In the genomic region with DNA sequence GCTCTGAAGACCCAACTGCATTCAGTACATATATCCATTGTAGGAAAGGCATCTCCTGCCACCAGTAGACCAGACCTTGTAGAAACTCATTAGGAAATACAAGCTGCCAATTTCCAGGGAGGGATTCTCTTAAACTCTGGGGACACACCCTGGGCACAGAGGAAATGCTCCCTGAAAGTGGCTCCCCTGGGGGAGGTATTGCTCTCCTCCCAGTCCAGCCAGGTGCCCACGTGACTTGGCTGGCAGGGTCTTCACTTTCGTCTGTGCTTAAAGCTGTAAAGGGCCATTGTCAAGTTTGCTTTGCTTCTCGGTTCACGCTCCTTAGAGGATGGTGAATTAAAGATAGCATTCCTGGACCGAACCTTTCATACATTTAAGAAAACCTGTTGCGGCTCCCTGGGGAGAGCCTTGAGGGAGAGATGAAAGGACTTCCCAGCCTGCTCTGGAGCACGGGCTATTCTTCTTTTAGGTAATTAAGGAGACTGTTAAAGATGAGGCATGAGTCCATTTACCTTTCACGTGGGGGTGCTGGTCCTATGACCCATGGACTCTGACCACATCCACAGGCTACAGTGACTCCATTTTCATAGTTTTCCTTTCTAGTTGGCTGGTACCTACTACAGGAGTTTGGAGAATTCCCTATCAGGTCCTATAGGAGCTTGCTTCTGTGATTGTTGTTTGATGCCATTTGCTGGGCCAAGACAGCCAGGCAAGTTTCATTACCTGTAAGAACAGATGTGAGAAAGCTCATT, we compare ENCODE assay signal across 24 mouse cellular contexts. TPM values are rescaled to one million over a fixed set of nuclear protein-coding genes. Genes with fewer than 3 reads are reported as not detected.
DNase-seq lines count a peak whose midpoint lies in the region; ATAC-seq lines count a peak whose summit lies in the region.
"Had no signal": no experiment of that assay in that cellular context is flagged by ENCODE, and none has a peak within 500 bp of the region (broad histone marks: within the 10 kb centered on the region; RNA-seq: fewer than 3 reads in every experiment).

No protein-coding gene starts in this region.

- no peak for ATAC-seq in limb, embryonic 12.5 days (ENCODE audit: insufficient number of reproducible peaks, insufficient read depth, low FRiP score, low TSS enrichment, low read depth)
- ATAC-seq: forebrain, postnatal 0 days; liver, embryonic 12.5 days had no signal

- H3K4me2 ChIP-seq in limb, embryonic 12.5 days, result no peak overlapping the region
- H3K4me2 ChIP-seq: hindbrain, embryonic 15.5 days; liver, embryonic 12.5 days; neural tube, embryonic 15.5 days; stomach, embryonic 15.5 days had no signal

- intact Hi-C loops in left cerebral cortex, postnatal 10 days (cut with DNase I), result no loop called here

- no peaks in the 10 kb centered on the region for H3K27me3 ChIP-seq in limb, embryonic 12.5 days
- no peaks in the 10 kb centered on the region for H3K27me3 ChIP-seq in limb, embryonic 10.5 days (ENCODE audit: low read depth, poor library complexity, severe bottlenecking)
- H3K27me3 ChIP-seq: hindbrain, embryonic 15.5 days; liver, embryonic 12.5 days; neural tube, embryonic 15.5 days; stomach, embryonic 15.5 days had no signal

- peaks cover 79% of the 10 kb centered on the region for H3K4me1 ChIP-seq in limb, embryonic 12.5 days (replicated peaks)
- H3K4me1 ChIP-seq in limb, embryonic 10.5 days, result peaks cover 70% of the 10 kb centered on the region
- H3K4me1 ChIP-seq: hindbrain, embryonic 15.5 days had no signal

- WGBS in limb, embryonic 12.5 days, result 42% methylated on average over 8 of the region's 8 CpGs
- 49% methylated on average over 8 of the region's 8 CpGs for WGBS in limb, embryonic 10.5 days

- no peaks in the 10 kb centered on the region for H3K9me3 ChIP-seq in limb, embryonic 12.5 days
- no peaks in the 10 kb centered on the region for H3K9me3 ChIP-seq in limb, embryonic 10.5 days (replicated peaks)
- H3K9me3 ChIP-seq: heart, embryonic 10.5 days; hindbrain, embryonic 15.5 days; liver, embryonic 12.5 days; midbrain, embryonic 10.5 days; neural tube, embryonic 15.5 days; stomach, embryonic 15.5 days had no signal

- peaks cover 41% of the 10 kb centered on the region for H3K36me3 ChIP-seq in limb, embryonic 12.5 days
- peaks cover 66% of the 10 kb centered on the region for H3K36me3 ChIP-seq in limb, embryonic 10.5 days
- H3K36me3 ChIP-seq: hindbrain, embryonic 15.5 days; liver, embryonic 12.5 days; neural tube, embryonic 15.5 days; stomach, embryonic 15.5 days had no signal

- 0 out of 2 replicates have a peak overlapping the region, but pooled peaks have one; percentile 14 for H3K27ac ChIP-seq in limb, embryonic 12.5 days
- H3K27ac ChIP-seq in limb, embryonic 10.5 days, result no peak overlapping the region
- H3K27ac ChIP-seq: heart, embryonic 10.5 days; hindbrain, embryonic 15.5 days; left cerebral cortex, adult 2 months; liver, embryonic 12.5 days; midbrain, embryonic 10.5 days; neural tube, embryonic 15.5 days; stomach, embryonic 15.5 days had no signal

- peak; percentile 21 for DNase-seq in kidney, adult 11 months
- DNase-seq in kidney, postnatal 4 days, result no peak
- no peak for DNase-seq in limb, embryonic 10.5 days (ENCODE audit: low spot score)
- peak; percentile 34 for DNase-seq in adrenal gland, postnatal 25 days
- no peak for DNase-seq in testis, postnatal 14 days (ENCODE audit: low spot score)
- DNase-seq in left cerebral cortex, postnatal 10 days (ENCODE audit: extremely low spot score in 1 of 2, low spot score in 2 of 2), result no peak
- DNase-seq: cerebellum, adult 11 months; cerebellum, adult 9-11 months; forebrain, postnatal 0 days; left cerebral cortex, postnatal 4 days; lung, adult 18-20 months; lung, postnatal 10 days; right cerebral cortex, adult 18-20 months; right cerebral cortex, postnatal 4 days; thymus, adult 18-20 months; thymus, postnatal 4 days had no signal

- no peak overlapping the region for H3K4me3 ChIP-seq in limb, embryonic 12.5 days (replicated peaks)
- H3K4me3 ChIP-seq in limb, embryonic 10.5 days, result no peak overlapping the region
- H3K4me3 ChIP-seq: heart, embryonic 10.5 days; hindbrain, embryonic 15.5 days; left cerebral cortex, adult 2 months; liver, embryonic 12.5 days; midbrain, embryonic 10.5 days; neural tube, embryonic 15.5 days; stomach, embryonic 15.5 days had no signal

- no peak overlapping the region for H3K9ac ChIP-seq in limb, embryonic 12.5 days (replicated peaks)
- H3K9ac ChIP-seq: forebrain, postnatal 0 days; hindbrain, embryonic 15.5 days; liver, embryonic 12.5 days; neural tube, embryonic 15.5 days; stomach, embryonic 15.5 days had no signal

RNA-seq across cellular contexts. Expression of a gene that starts 52.8 kb away (rescaled TPM):
- polyA plus RNA-seq in limb, embryonic 12.5 days (2016; fragmentation: Nextera tagmentation; extraction: Ambion mirVana), result 189 and 195 TPM in 2 replicates
- polyA plus RNA-seq in limb, embryonic 10.5 days (2016; fragmentation: Nextera tagmentation; extraction: Ambion mirVana), result 96.4 and 166 TPM in 2 replicates
- total RNA-seq in adrenal gland, postnatal 25 days (2021), result 27.5 and 33.3 TPM in 2 replicates
- 10 to 100 TPM in 1 of 2 experiments, 1 to 10 TPM in 1; 8.2 to 11.4 TPM for total RNA-seq in left cerebral cortex, postnatal 10 days (2021)

Comparison
In these comparisons a context has a peak if more than half of its experiments do, and no peak if none do; other contexts are left out.
1. DNase-seq: peak in kidney, adult 11 months (single experiment) and adrenal gland, postnatal 25 days (single experiment); none in kidney, postnatal 4 days (0 of 2), limb, embryonic 10.5 days (single experiment), testis, postnatal 14 days (single experiment) and left cerebral cortex, postnatal 10 days (0 of 2).